Mouse (Mus musculus): ENCODE data around the gene Tmem184b. TPM values are rescaled to one million over a fixed set of nuclear protein-coding genes. Genes with fewer than 3 reads are reported as not detected.

Gene Tmem184b
- total and polyA plus RNA-seq, 3 experiments, result 1.9 to 13.8 (median 11.3) TPM

GRCm38 (mm10) chr15:79431925-79432324, 28.6 kb upstream of the Tmem184b start:
- H3K4me3 ChIP-seq (ENCODE audit: low read depth, low read length), result no peak overlapping the region
- H3K36me3 ChIP-seq (replicated peaks), result no peaks in the 10 kb centered on the region
- no peaks in the 10 kb centered on the region for H3K9me3 ChIP-seq (replicated peaks)
- DNase-seq (ENCODE audit: low spot score), result no peak
- TF ChIP-seq POLR2AphosphoS5 (IDR thresholded peaks at IDR 0.05; ENCODE audit: insufficient replicate concordance, low read depth, low read length), result no peak
- TF ChIP-seq GATA2 (IDR thresholded peaks at IDR 0.05; ENCODE audit: borderline replicate concordance, low read depth, low read length), result no peak
- no peak for TF ChIP-seq CTCF (IDR thresholded peaks at IDR 0.05; ENCODE audit: low read depth, low read length)
- no peak for TF ChIP-seq TAL1 (conservative IDR thresholded peaks at IDR 0.05; ENCODE audit: low read depth, low read length)
- TF ChIP-seq GATA1 (IDR thresholded peaks at IDR 0.05; ENCODE audit: borderline replicate concordance, low read length), result no peak
- H3K4me1 ChIP-seq (ENCODE audit: insufficient read depth, low read depth, low read length), result no peaks in the 10 kb centered on the region
- ATAC-seq (ENCODE audit: extremely low read depth, insufficient number of reproducible peaks, low FRiP score, poor library complexity, severe bottlenecking), result no peak
- H3K27me3 ChIP-seq (ENCODE audit: insufficient read depth, low read length), result peaks cover 12% of the 10 kb centered on the region

DNA sequence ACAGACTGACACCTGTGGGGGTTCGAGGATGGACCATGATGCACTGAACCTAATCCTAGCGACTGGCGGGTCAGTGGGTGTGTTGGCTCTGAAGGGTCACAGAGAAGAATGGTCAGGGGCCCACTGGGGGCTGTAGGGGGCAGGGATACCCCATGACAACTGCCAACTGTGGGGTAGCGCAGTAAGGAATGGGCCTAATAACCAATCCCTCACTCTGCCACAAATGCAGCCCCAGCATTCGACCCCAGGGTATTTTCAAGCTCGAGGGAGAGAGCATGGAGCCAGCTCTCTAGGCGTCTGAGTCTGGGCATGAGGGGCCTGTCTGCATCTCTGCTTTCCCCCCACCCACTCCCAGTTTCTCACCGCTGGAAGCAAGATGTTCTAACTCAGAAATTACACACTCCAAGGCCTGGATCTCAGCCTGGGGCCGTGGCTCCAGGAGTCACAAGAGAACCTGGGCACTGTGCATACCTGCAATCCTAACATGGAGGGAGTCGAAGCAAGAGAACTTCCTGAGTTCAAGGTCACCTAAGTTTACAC, 27.2 kb upstream of the Tmem184b start:
- Histone ChIP-seq H3K27me3 (ENCODE audit: insufficient read depth, low read length) (peaks cover 17% of the 10 kb centered on the region), H3K36me3 (replicated peaks) (no peaks in the 10 kb centered on the region), H3K4me3 (ENCODE audit: low read depth, low read length) (no peak overlapping the region), H3K4me1 (ENCODE audit: insufficient read depth, low read depth, low read length) (no peaks in the 10 kb centered on the region), H3K9me3 (replicated peaks) (no peaks in the 10 kb centered on the region)
- no peak for ATAC-seq (ENCODE audit: extremely low read depth, insufficient number of reproducible peaks, low FRiP score, poor library complexity, severe bottlenecking)
- TF ChIP-seq CTCF (IDR thresholded peaks at IDR 0.05; ENCODE audit: low read depth, low read length), result no peak
- no peak for TF ChIP-seq GATA2 (IDR thresholded peaks at IDR 0.05; ENCODE audit: borderline replicate concordance, low read depth, low read length)
- no peak for TF ChIP-seq TAL1 (conservative IDR thresholded peaks at IDR 0.05; ENCODE audit: low read depth, low read length)
- TF ChIP-seq GATA1 (IDR thresholded peaks at IDR 0.05; ENCODE audit: borderline replicate concordance, low read length), result no peak
- no peak for TF ChIP-seq POLR2AphosphoS5 (IDR thresholded peaks at IDR 0.05; ENCODE audit: insufficient replicate concordance, low read depth, low read length)
- DNase-seq (ENCODE audit: low spot score), result no peak

- no peak for ATAC-seq (ENCODE audit: extremely low read depth, insufficient number of reproducible peaks, low FRiP score, poor library complexity, severe bottlenecking)
- Histone ChIP-seq H3K9me3 (replicated peaks) (no peaks in the 10 kb centered on the region), H3K27me3 (ENCODE audit: insufficient read depth, low read length) (peaks cover 19% of the 10 kb centered on the region; the same call in 1 of the 2 replicates), H3K4me3 (ENCODE audit: low read depth, low read length) (no peak overlapping the region), H3K4me1 (ENCODE audit: insufficient read depth, low read depth, low read length) (no peaks in the 10 kb centered on the region), H3K36me3 (replicated peaks) (no peaks in the 10 kb centered on the region)
- TF ChIP-seq TAL1 (conservative IDR thresholded peaks at IDR 0.05; ENCODE audit: low read depth, low read length), result no peak
- no peak for TF ChIP-seq CTCF (IDR thresholded peaks at IDR 0.05; ENCODE audit: low read depth, low read length)
- TF ChIP-seq POLR2AphosphoS5 (IDR thresholded peaks at IDR 0.05; ENCODE audit: insufficient replicate concordance, low read depth, low read length), result no peak
- no peak for TF ChIP-seq GATA1 (IDR thresholded peaks at IDR 0.05; ENCODE audit: borderline replicate concordance, low read length)
- TF ChIP-seq GATA2 (IDR thresholded peaks at IDR 0.05; ENCODE audit: borderline replicate concordance, low read depth, low read length), result no peak
- DNase-seq (ENCODE audit: low spot score), result no peak
Observed at GRCm38 (mm10) chr15:79429994-79430393, 26.6 kb upstream of the Tmem184b start.

DNA sequence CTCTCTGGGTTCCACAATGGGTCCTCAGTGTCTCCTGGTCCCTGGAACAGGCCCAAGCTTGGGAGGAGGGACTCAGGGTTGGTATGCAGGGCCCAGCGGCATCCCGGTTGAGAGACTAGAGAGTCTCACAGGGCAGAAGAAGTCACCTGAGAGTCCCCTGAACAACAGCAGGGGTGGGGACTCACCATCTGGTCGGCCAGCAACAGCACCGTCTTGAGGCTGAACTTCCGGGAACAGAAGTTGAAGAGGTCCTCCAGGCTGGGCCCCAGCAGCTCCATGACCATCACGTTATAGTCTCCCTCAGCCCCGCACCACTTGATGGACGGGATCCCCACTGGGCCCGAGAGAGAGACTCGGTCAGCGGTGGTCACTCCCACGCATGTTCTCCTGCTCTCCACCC, 26.2 kb upstream of the Tmem184b start:
- no peak for ATAC-seq (ENCODE audit: extremely low read depth, insufficient number of reproducible peaks, low FRiP score, poor library complexity, severe bottlenecking)
- Histone ChIP-seq H3K4me1 (ENCODE audit: insufficient read depth, low read depth, low read length) (no peaks in the 10 kb centered on the region), H3K4me3 (ENCODE audit: low read depth, low read length) (no peak overlapping the region), H3K36me3 (replicated peaks) (no peaks in the 10 kb centered on the region), H3K9me3 (replicated peaks) (no peaks in the 10 kb centered on the region), H3K27me3 (ENCODE audit: insufficient read depth, low read length) (peaks cover 17% of the 10 kb centered on the region; the same call in 1 of the 2 replicates)
- DNase-seq (ENCODE audit: low spot score), result no peak
- TF ChIP-seq GATA1 (IDR thresholded peaks at IDR 0.05; ENCODE audit: borderline replicate concordance, low read length) (no peak), CTCF (IDR thresholded peaks at IDR 0.05; ENCODE audit: low read depth, low read length) (no peak), GATA2 (IDR thresholded peaks at IDR 0.05; ENCODE audit: borderline replicate concordance, low read depth, low read length) (no peak), POLR2AphosphoS5 (IDR thresholded peaks at IDR 0.05; ENCODE audit: insufficient replicate concordance, low read depth, low read length) (no peak)

GRCm38 (mm10) chr15:79428616-79429015, 25.2 kb upstream of the Tmem184b start:
- Histone ChIP-seq H3K4me3 (ENCODE audit: low read depth, low read length) (no peak overlapping the region), H3K4me1 (ENCODE audit: insufficient read depth, low read depth, low read length) (no peaks in the 10 kb centered on the region), H3K27me3 (ENCODE audit: insufficient read depth, low read length) (peaks cover 19% of the 10 kb centered on the region; the same call in 1 of the 2 replicates), H3K36me3 (replicated peaks) (no peaks in the 10 kb centered on the region), H3K9me3 (replicated peaks) (no peaks in the 10 kb centered on the region)
- DNase-seq (ENCODE audit: low spot score) (no peak), ATAC-seq (ENCODE audit: extremely low read depth, insufficient number of reproducible peaks, low FRiP score, poor library complexity, severe bottlenecking) (no peak)
- TF ChIP-seq POLR2AphosphoS5 (IDR thresholded peaks at IDR 0.05; ENCODE audit: insufficient replicate concordance, low read depth, low read length) (no peak), GATA1 (IDR thresholded peaks at IDR 0.05; ENCODE audit: borderline replicate concordance, low read length) (no peak), CTCF (IDR thresholded peaks at IDR 0.05; ENCODE audit: low read depth, low read length) (no peak), GATA2 (IDR thresholded peaks at IDR 0.05; ENCODE audit: borderline replicate concordance, low read depth, low read length) (no peak)

DNA sequence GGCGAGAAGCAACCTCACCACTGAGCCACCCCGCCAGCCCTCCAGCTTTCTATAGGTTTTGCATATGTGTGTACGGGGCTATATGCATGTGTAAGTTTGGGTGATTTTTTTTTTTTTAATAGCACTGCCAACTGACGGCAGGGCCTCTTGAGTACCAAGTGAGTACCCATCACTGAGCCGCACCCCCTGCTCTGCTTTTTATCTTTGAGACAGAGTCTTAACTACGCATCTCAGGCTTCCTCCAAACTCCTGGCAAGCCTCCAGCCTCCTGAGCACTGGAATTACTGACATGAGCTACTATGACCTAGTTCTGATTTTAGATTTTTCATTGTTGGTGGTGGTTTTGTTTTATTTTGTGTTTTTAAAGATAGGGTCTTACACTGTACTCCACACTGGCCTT, 24.1 kb upstream of the Tmem184b start:
- H3K27me3 ChIP-seq (ENCODE audit: insufficient read depth, low read length), result peaks cover 19% of the 10 kb centered on the region; the same call in 1 of the 2 replicates
- no peaks in the 10 kb centered on the region for H3K36me3 ChIP-seq (replicated peaks)
- H3K9me3 ChIP-seq (replicated peaks), result no peaks in the 10 kb centered on the region
- ATAC-seq (ENCODE audit: extremely low read depth, insufficient number of reproducible peaks, low FRiP score, poor library complexity, severe bottlenecking), result no peak
- no peak for TF ChIP-seq POLR2AphosphoS5 (IDR thresholded peaks at IDR 0.05; ENCODE audit: insufficient replicate concordance, low read depth, low read length)
- TF ChIP-seq GATA2 (IDR thresholded peaks at IDR 0.05; ENCODE audit: borderline replicate concordance, low read depth, low read length), result no peak
- no peak for TF ChIP-seq TAL1 (conservative IDR thresholded peaks at IDR 0.05; ENCODE audit: low read depth, low read length)
- TF ChIP-seq GATA1 (IDR thresholded peaks at IDR 0.05; ENCODE audit: borderline replicate concordance, low read length), result no peak
- no peak for TF ChIP-seq CTCF (IDR thresholded peaks at IDR 0.05; ENCODE audit: low read depth, low read length)
- no peaks in the 10 kb centered on the region for H3K4me1 ChIP-seq (ENCODE audit: insufficient read depth, low read depth, low read length)
- no peak overlapping the region for H3K4me3 ChIP-seq (ENCODE audit: low read depth, low read length)
- no peak for DNase-seq (ENCODE audit: low spot score)

All from G1E (cell line).